Mouse (Mus musculus) stomach, postnatal 0 days (tissue): ENCODE data around the gene Gm20532.

Experiments
- CTCF ChIP-seq: IDR thresholded peaks from 2 replicates; pipeline ENCODE4 v1.5.1; 2016; ENCODE audit warnings: antibody characterized with exemption, low read depth, mild to moderate bottlenecking, moderate library complexity
- EP300 ChIP-seq: optimal IDR thresholded peaks from 2 replicates; pipeline ENCODE3; 2016; ENCODE audit warnings: antibody characterized with exemption

DNA sequence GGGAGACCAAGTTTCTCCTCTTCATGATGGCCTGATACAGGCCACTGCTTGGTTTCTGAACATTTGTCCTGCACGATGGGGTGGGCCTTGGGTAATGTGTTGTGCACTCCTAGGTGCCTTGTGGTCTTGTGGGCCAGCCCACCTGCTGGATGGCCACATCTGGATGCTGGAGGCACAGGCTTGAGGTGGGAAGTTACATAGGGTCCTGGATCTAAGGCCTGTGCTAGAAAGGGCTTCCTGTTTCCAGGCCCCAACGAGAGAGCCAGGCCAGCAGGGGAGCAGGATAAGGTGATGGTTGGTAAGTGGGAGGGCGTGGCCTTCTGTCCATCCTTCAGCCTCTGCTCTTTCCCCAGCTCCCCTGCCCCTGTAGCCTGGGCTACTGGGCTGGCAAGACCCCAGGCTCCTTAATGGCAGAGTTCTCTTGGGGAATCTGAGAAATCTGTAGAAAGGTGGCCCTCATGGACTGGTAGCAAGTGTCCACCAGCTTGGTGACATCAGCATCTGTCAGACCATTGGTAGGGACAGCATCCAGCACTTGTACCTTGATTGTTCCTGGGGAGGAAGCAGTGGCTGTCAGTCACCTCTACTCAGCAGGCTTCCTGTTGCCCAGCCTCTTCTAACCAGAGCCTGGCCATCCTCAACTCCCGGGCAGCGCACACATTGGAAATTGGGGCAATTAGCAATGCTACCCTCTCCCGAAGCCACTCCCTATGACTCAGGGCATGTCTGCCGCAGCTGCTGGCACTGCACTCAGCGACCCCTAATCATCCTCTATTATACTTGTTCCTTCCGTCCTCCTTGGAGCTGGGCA, 7.0 kb downstream of the Gm20532 start:
- TF ChIP-seq CTCF (no peak), EP300 (no peak)
